In genomic region chr15:31211910-31212309, GRCm38 (mm10) we compare ENCODE assay signal across 11 mouse cellular contexts. TPM values are rescaled to one million over a fixed set of nuclear protein-coding genes. Genes with fewer than 3 reads are reported as not detected.
DNase-seq lines count a peak whose midpoint lies in the region; ATAC-seq and TF ChIP-seq lines count a peak whose summit lies in the region.
"Had no signal": no experiment of that assay in that cellular context is flagged by ENCODE, and none has a peak within 500 bp of the region (broad histone marks: within the 10 kb centered on the region; RNA-seq: fewer than 3 reads in every experiment).

No protein-coding gene starts in this region.

- no peak for TF ChIP-seq EP300 in heart, postnatal 0 days (IDR thresholded peaks at IDR 0.05; ENCODE audit: low read depth)

- DNase-seq in limb, embryonic 14.5 days (ENCODE audit: low spot score) = peak; percentile 31
- no peak for DNase-seq in limb, embryonic 10.5 days (ENCODE audit: low spot score)
- peak; percentile 53 for DNase-seq in heart, postnatal 0 days (ENCODE audit: low spot score)
- peak; percentile 26 for DNase-seq in kidney, adult 9 months
- peak; percentile 72 for DNase-seq in lung, postnatal 25 days (ENCODE audit: low spot score)
- no peak for DNase-seq in layer of hippocampus, postnatal 14 days (ENCODE audit: low spot score in 2 of 2)
- no peak for DNase-seq in urinary bladder, postnatal 10 days (ENCODE audit: low spot score)
- DNase-seq: gastrocnemius, postnatal 36 days had no signal

- no peaks in the 10 kb centered on the region for H3K36me3 ChIP-seq in limb, embryonic 14.5 days (ENCODE audit: control insufficient read depth, insufficient read depth, low read length)
- no peaks in the 10 kb centered on the region for H3K36me3 ChIP-seq in limb, embryonic 10.5 days
- no peaks in the 10 kb centered on the region for H3K36me3 ChIP-seq in heart, postnatal 0 days (replicated peaks; ENCODE audit: control insufficient read depth, insufficient read depth, low read length)
- H3K36me3 ChIP-seq: embryonic facial prominence, embryonic 15.5 days; G1E had no signal

- no peak overlapping the region for H3K27ac ChIP-seq in limb, embryonic 14.5 days (replicated peaks; ENCODE audit: low read depth, low read length)
- H3K27ac ChIP-seq in limb, embryonic 10.5 days = no peak overlapping the region
- no peak overlapping the region for H3K27ac ChIP-seq in heart, postnatal 0 days (ENCODE audit: low read depth)
- H3K27ac ChIP-seq: embryonic facial prominence, embryonic 15.5 days had no signal

- H3K4me3 ChIP-seq in limb, embryonic 14.5 days (replicated peaks; ENCODE audit: low read length) = no peak overlapping the region
- H3K4me3 ChIP-seq in limb, embryonic 10.5 days = no peak overlapping the region
- no peak overlapping the region for H3K4me3 ChIP-seq in heart, postnatal 0 days (ENCODE audit: low read depth, low read length)
- H3K4me3 ChIP-seq: embryonic facial prominence, embryonic 15.5 days had no signal

- WGBS in limb, embryonic 14.5 days = 62% methylated on average over 7 of the region's 7 CpGs
- WGBS in limb, embryonic 10.5 days = 89% methylated on average over 7 of the region's 7 CpGs
- WGBS in heart, postnatal 0 days = 44% methylated on average over 7 of the region's 7 CpGs

- TF ChIP-seq POLR2A in limb, embryonic 14.5 days (IDR thresholded peaks at IDR 0.05; ENCODE audit: borderline replicate concordance, extremely low read depth, insufficient read depth, insufficient read length) = no peak

- no peaks in the 10 kb centered on the region for H3K27me3 ChIP-seq in limb, embryonic 14.5 days (ENCODE audit: control insufficient read depth, insufficient read depth, low read length)
- no peaks in the 10 kb centered on the region for H3K27me3 ChIP-seq in limb, embryonic 10.5 days (ENCODE audit: low read depth, poor library complexity, severe bottlenecking)
- H3K27me3 ChIP-seq in heart, postnatal 0 days (ENCODE audit: control insufficient read depth, insufficient read depth, low read length) = no peaks in the 10 kb centered on the region
- H3K27me3 ChIP-seq: embryonic facial prominence, embryonic 15.5 days had no signal

- H3K9me3 ChIP-seq in limb, embryonic 14.5 days (ENCODE audit: control insufficient read depth, low read length) = no peaks in the 10 kb centered on the region
- no peaks in the 10 kb centered on the region for H3K9me3 ChIP-seq in limb, embryonic 10.5 days (replicated peaks)
- H3K9me3 ChIP-seq in heart, postnatal 0 days (replicated peaks; ENCODE audit: control insufficient read depth, low read length) = no peaks in the 10 kb centered on the region
- H3K9me3 ChIP-seq: embryonic facial prominence, embryonic 15.5 days; G1E had no signal

- no peak for ATAC-seq in limb, embryonic 14.5 days (ENCODE audit: low FRiP score, low read depth)
- ATAC-seq in heart, postnatal 0 days (ENCODE audit: insufficient read depth, low read depth) = 0 out of 2 replicates have a peak, but pooled peaks have one; percentile 33
- ATAC-seq: inflammation-experienced regulatory T-cells, adult 6 months had no signal

- H3K9ac ChIP-seq in limb, embryonic 14.5 days (ENCODE audit: low read depth, low read length, severe bottlenecking) = no peak overlapping the region
- H3K9ac ChIP-seq in heart, postnatal 0 days (replicated peaks; ENCODE audit: low read depth, low read length) = no peak overlapping the region
- H3K9ac ChIP-seq: embryonic facial prominence, embryonic 15.5 days had no signal

- H3K4me2 ChIP-seq in limb, embryonic 14.5 days (replicated peaks; ENCODE audit: low read depth, low read length, severe bottlenecking) = no peak overlapping the region
- no peak overlapping the region for H3K4me2 ChIP-seq in heart, postnatal 0 days (ENCODE audit: low read depth, low read length)
- H3K4me2 ChIP-seq: embryonic facial prominence, embryonic 15.5 days had no signal

- H3K4me1 ChIP-seq in limb, embryonic 14.5 days (ENCODE audit: control insufficient read depth, insufficient read depth, low read length) = no peaks in the 10 kb centered on the region
- H3K4me1 ChIP-seq in limb, embryonic 10.5 days = no peaks in the 10 kb centered on the region
- peaks cover 7% of the 10 kb centered on the region; the same call in 1 of the 2 replicates for H3K4me1 ChIP-seq in heart, postnatal 0 days (ENCODE audit: control insufficient read depth, insufficient read depth)
- H3K4me1 ChIP-seq: embryonic facial prominence, embryonic 15.5 days had no signal

- TF ChIP-seq CTCF in heart, postnatal 0 days (IDR thresholded peaks at IDR 0.05; ENCODE audit: low read depth) = no peak

RNA-seq across cellular contexts. Expression of gene Dap, which starts 12.2 kb away (rescaled TPM):
- 90.1 and 96.5 TPM in 2 replicates for polyA plus RNA-seq in limb, embryonic 14.5 days (2012; rRNA removed)
- 113 and 116 TPM in 2 replicates for polyA plus RNA-seq in limb, embryonic 14.5 days (2014; fragmentation: Nextera tagmentation; extraction: Ambion mirVana)
- polyA plus RNA-seq in limb, embryonic 10.5 days (2016; fragmentation: Nextera tagmentation; extraction: Ambion mirVana) = 34.6 and 42.8 TPM in 2 replicates
- 36.8 and 162 TPM in 2 replicates for total RNA-seq in heart, postnatal 0 days (2014; rRNA removed; ENCODE audit: low replicate concordance)
- 47.5 and 50.3 TPM in 2 replicates for polyA plus RNA-seq in heart, postnatal 0 days (2015; fragmentation: Nextera tagmentation; extraction: Ambion mirVana)
- total RNA-seq in layer of hippocampus, postnatal 14 days (2021) = 10 to 100 TPM; 14.7 to 17.0 TPM

Comparison
In these comparisons a context has a peak if more than half of its experiments do, and no peak if none do; other contexts are left out.
1. DNase-seq: peak in limb, embryonic 14.5 days (single experiment), heart, postnatal 0 days (single experiment), kidney, adult 9 months (single experiment) and lung, postnatal 25 days (single experiment); none in limb, embryonic 10.5 days (single experiment), layer of hippocampus, postnatal 14 days (0 of 2) and urinary bladder, postnatal 10 days (single experiment).